Mouse (Mus musculus) lung, adult 2 months (tissue): Measurements from ENCODE around the gene Mphosph9. TPM values are rescaled to one million over a fixed set of nuclear protein-coding genes. Genes with fewer than 3 reads are reported as not detected.
A peak's percentile ranks its signal among the peaks of the same experiment; 100 is the strongest.
"Not testable (repeated sequence)": the region's sequence is repeated elsewhere in the genome, so short reads cannot be mapped to it uniquely, and the experiment has no call there.

Source experiments
- DNase-seq: peaks from one replicate; pipeline ENCODE4 v3.0.0; 2022
- H3K4me1 ChIP-seq: fragments of 200-500 bp; 2 replicates; pipeline ENCODE4 v1.6.1; 2011; ENCODE audit warnings: low read length; ENCODE audit not compliant: control insufficient read depth, insufficient read depth
- H3K4me3 ChIP-seq: fragments of 200-500 bp; replicated peaks from 2 replicates; pipeline ENCODE3; 2011; ENCODE audit warnings: low read depth, mild to moderate bottlenecking, control low read depth, low read length; ENCODE audit errors: extremely low read depth
- CTCF ChIP-seq: fragments of 200-500 bp; IDR thresholded peaks from 2 replicates; pipeline ENCODE4 v1.5.1; 2011; ENCODE audit warnings: mild to moderate bottlenecking, low read length, control low read depth; ENCODE audit not compliant: insufficient read depth
- POLR2A ChIP-seq: fragments of 200-500 bp; IDR thresholded peaks from 2 replicates; pipeline ENCODE4 v1.6.1; 2011; ENCODE audit warnings: low read depth, mild to moderate bottlenecking, control low read depth, low read length, borderline replicate concordance; ENCODE audit errors: extremely low read depth
- WGBS: fragments of 180-500 bp; shearing (Covaris S2); methylation state at CpG from one replicate; pipeline ENCODE4 v1.1.7; 2018; 5-methylcytosine and 5-hydroxymethylcytosine counted together
- polyA plus RNA-seq: library from polyadenylated mRNA; depleted of rRNA; stranded (reverse); fragments of >200 nt; gene quantifications from 2 replicates; pipeline ENCODE4 v1.2.3, GENCODE M21; 2012

Mphosph9 gene
- polyA plus RNA-seq, 1 experiment = 3.3 TPM

GRCm38 (mm10) chr5:124349196-124349595 is 21.4 kb upstream of the Mphosph9 start:
- Histone ChIP-seq H3K4me1 (peaks cover 14% of the 10 kb centered on the region), H3K4me3 (no peak overlapping the region)
- DNase-seq = no peak
- TF ChIP-seq CTCF (no peak), POLR2A (no peak)
- 92% methylated on average over 17 of the region's 17 CpGs for WGBS

GRCm38 (mm10) chr5:124342897-124343296 is 15.1 kb upstream of the Mphosph9 start:
- TF ChIP-seq CTCF (no peak), POLR2A (no peak)
- Histone ChIP-seq H3K4me3 (no peak overlapping the region), H3K4me1 (peaks cover under 1% of the 10 kb centered on the region)
- WGBS = 70% methylated on average over 8 of the region's 8 CpGs
- DNase-seq = no peak

- not testable (repeated sequence) for DNase-seq
Observed at GRCm38 (mm10) chr5:124341753-124342339, 14.1 kb upstream of the Mphosph9 start.

GRCm38 (mm10) chr5:124338791-124339190 is 11.0 kb upstream of the Mphosph9 start:
- H3K4me1 ChIP-seq = peaks cover 5% of the 10 kb centered on the region
- no peak for DNase-seq
- no peak for TF ChIP-seq CTCF
- no peak for TF ChIP-seq POLR2A
- no peak overlapping the region for H3K4me3 ChIP-seq
- 92% methylated on average over 8 of the region's 8 CpGs for WGBS

More at GRCm38 (mm10) chr5:124341753-124342339, 14.1 kb upstream of the Mphosph9 start:
- H3K4me3 ChIP-seq, H3K4me1 ChIP-seq: not testable (repeated sequence)
- WGBS = 72% methylated on average over 6 of the region's 6 CpGs

GRCm38 (mm10) chr5:124337909-124338308 is 10.1 kb upstream of the Mphosph9 start:
- Histone ChIP-seq H3K4me1 (peaks cover 5% of the 10 kb centered on the region), H3K4me3 (no peak overlapping the region)
- DNase-seq = no peak
- TF ChIP-seq POLR2A = no peak
- TF ChIP-seq CTCF = no peak
- 39% methylated on average over 9 of the region's 9 CpGs for WGBS

- WGBS = 76% methylated on average over 9 of the region's 9 CpGs
- DNase-seq = no peak
- Histone ChIP-seq H3K4me1 (peaks cover 5% of the 10 kb centered on the region), H3K4me3 (no peak overlapping the region)
- no peak for TF ChIP-seq POLR2A
- no peak for TF ChIP-seq CTCF
Observed at GRCm38 (mm10) chr5:124337103-124337502, 9.3 kb upstream of the Mphosph9 start.

- no peak overlapping the region for H3K4me3 ChIP-seq
- TF ChIP-seq CTCF (no peak), POLR2A (peak; percentile 29; the same call in 1 of the 2 replicates)
- WGBS = 39% methylated on average over 6 of the region's 6 CpGs
- H3K4me1 ChIP-seq = peaks cover 5% of the 10 kb centered on the region
- no peak for DNase-seq
Observed at GRCm38 (mm10) chr5:124334392-124334791, 6.6 kb upstream of the Mphosph9 start.

GRCm38 (mm10) chr5:124330086-124330485 is 2.3 kb upstream of the Mphosph9 start:
- no peak for TF ChIP-seq POLR2A
- no peak for TF ChIP-seq CTCF
- WGBS = 81% methylated on average over 6 of the region's 6 CpGs
- DNase-seq = no peak
- Histone ChIP-seq H3K4me3 (no peak overlapping the region), H3K4me1 (peaks cover 4% of the 10 kb centered on the region; the same call in 1 of the 2 replicates)

GRCm38 (mm10) chr5:124326829-124327228 is 943 bp downstream of the Mphosph9 start:
- DNase-seq = no peak
- Histone ChIP-seq H3K4me3 (no peak overlapping the region), H3K4me1 (0 out of 2 replicates have a peak, but pooled peaks cover 2% of the 10 kb centered on the region)
- under 1% methylated on average over 8 of the region's 8 CpGs for WGBS
- TF ChIP-seq POLR2A = no peak
- TF ChIP-seq CTCF = no peak

- Histone ChIP-seq H3K4me1 (no peaks in the 10 kb centered on the region), H3K4me3 (no peak overlapping the region)
- 86% methylated on average over 7 of the region's 7 CpGs for WGBS
- no peak for DNase-seq
- no peak for TF ChIP-seq POLR2A
- no peak for TF ChIP-seq CTCF
Observed at GRCm38 (mm10) chr5:124317648-124318047, 10.1 kb downstream of the Mphosph9 start.
